Mouse (Mus musculus): ENCODE results near the gene Kpna7. TPM values are rescaled to one million over a fixed set of nuclear protein-coding genes. Genes with fewer than 3 reads are reported as not detected.
A peak's percentile ranks its signal among the peaks of the same experiment; 100 is the strongest.

Kpna7 gene
- polyA plus RNA-seq, 1 experiment: not detected

DNA sequence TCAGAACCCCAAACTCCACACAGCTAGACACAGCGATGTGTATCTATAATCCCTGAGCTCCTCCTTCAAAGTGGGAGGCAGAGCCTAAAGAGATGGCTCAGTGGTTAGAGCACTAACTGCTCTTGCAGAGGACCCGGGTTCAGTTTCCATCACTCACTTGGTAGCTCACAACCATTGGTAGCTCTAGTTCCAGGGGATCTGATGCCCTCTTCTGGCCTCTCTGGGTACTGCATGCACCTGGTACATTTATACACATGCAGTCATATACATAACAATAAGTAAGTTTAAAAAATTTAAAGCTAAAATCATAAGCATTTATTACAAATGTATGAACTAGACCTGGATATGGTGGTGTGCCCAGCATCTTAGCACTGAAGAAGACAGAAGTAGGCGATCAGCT, 100.6 kb downstream of the Kpna7 start:
- Histone ChIP-seq H3K27me3 (ENCODE audit: control insufficient read depth, insufficient read depth, insufficient read length) (no peaks in the 10 kb centered on the region), H3K4me2 (ENCODE audit: low read depth) (no peak overlapping the region), H3K4me3 (no peak overlapping the region), H3ac (ENCODE audit: control insufficient read depth, insufficient read length) (no peak overlapping the region), H3K79me2 (ENCODE audit: control insufficient read depth, insufficient read depth) (no peaks in the 10 kb centered on the region), H3K36me3 (ENCODE audit: control insufficient read depth, insufficient read depth) (no peaks in the 10 kb centered on the region)
- TF ChIP-seq E2F4 (IDR thresholded peaks at IDR 0.05; ENCODE audit: insufficient read depth): no peak
- TF ChIP-seq USF1 (IDR thresholded peaks at IDR 0.05; ENCODE audit: low read depth): no peak
- TF ChIP-seq POLR2A (IDR thresholded peaks at IDR 0.05; ENCODE audit: insufficient read length, low read depth): no peak
- no peak for TF ChIP-seq MYOD1 (IDR thresholded peaks at IDR 0.05; ENCODE audit: control insufficient read depth in 1 of 3, insufficient read length in 2 of 3, low read depth in 2 of 3)
- no peak for TF ChIP-seq TCF12 (IDR thresholded peaks at IDR 0.05; ENCODE audit: insufficient read depth, poor library complexity, severe bottlenecking)
- no peak for TF ChIP-seq TCF3 (IDR thresholded peaks at IDR 0.05; ENCODE audit: insufficient read length, low read depth)
- no peak for TF ChIP-seq REST (IDR thresholded peaks at IDR 0.05; ENCODE audit: insufficient read depth, insufficient read length)
- TF ChIP-seq SRF (IDR thresholded peaks at IDR 0.05; ENCODE audit: control insufficient read depth, insufficient read length, low read depth): no peak
- TF ChIP-seq CEBPB (IDR thresholded peaks at IDR 0.05; ENCODE audit: insufficient read depth, poor library complexity, severe bottlenecking): no peak
- no peak for TF ChIP-seq MAX (IDR thresholded peaks at IDR 0.05; ENCODE audit: low read depth)
- no peak for TF ChIP-seq POLR2AphosphoS2 (IDR thresholded peaks at IDR 0.05; ENCODE audit: insufficient read length, low read depth)
- no peak for TF ChIP-seq MYOG (IDR thresholded peaks at IDR 0.05; ENCODE audit: control insufficient read depth in 1 of 3, insufficient read depth in 1 of 3, insufficient read length in 2 of 3, low read depth in 2 of 3)

DNA sequence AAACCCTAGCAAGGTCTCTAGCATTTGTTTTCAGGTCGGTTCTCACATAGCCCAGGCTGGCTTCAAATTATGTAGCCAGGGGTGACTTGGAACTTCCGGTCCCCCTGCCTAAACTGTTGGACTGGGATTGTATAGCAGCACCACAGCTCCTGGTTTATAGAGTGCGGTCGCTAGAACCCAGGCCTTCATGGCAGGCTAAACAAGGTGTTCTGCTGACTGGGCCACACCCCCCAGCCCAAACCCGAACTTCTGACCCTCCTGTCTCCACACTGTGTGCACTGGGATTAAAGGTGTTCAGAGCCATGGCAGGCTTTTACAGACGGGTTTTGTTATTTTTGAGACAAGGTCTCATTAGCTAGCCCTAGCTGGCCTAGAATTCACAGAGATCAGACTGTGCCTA, 104.7 kb downstream of the Kpna7 start:
- H3K36me3 ChIP-seq (ENCODE audit: control insufficient read depth, insufficient read depth): no peaks in the 10 kb centered on the region
- H3K27me3 ChIP-seq (ENCODE audit: control insufficient read depth, insufficient read depth, insufficient read length): no peaks in the 10 kb centered on the region
- H3K4me3 ChIP-seq: no peak overlapping the region
- TF ChIP-seq CEBPB (IDR thresholded peaks at IDR 0.05; ENCODE audit: insufficient read depth, poor library complexity, severe bottlenecking) (no peak), MAX (IDR thresholded peaks at IDR 0.05; ENCODE audit: low read depth) (no peak), POLR2AphosphoS2 (IDR thresholded peaks at IDR 0.05; ENCODE audit: insufficient read length, low read depth) (no peak), E2F4 (IDR thresholded peaks at IDR 0.05; ENCODE audit: insufficient read depth) (no peak), MYOG (IDR thresholded peaks at IDR 0.05; ENCODE audit: control insufficient read depth in 1 of 3, insufficient read depth in 1 of 3, insufficient read length in 2 of 3, low read depth in 2 of 3) (no peak), TCF12 (IDR thresholded peaks at IDR 0.05; ENCODE audit: insufficient read depth, poor library complexity, severe bottlenecking) (no peak), SRF (IDR thresholded peaks at IDR 0.05; ENCODE audit: control insufficient read depth, insufficient read length, low read depth) (no peak), REST (IDR thresholded peaks at IDR 0.05; ENCODE audit: insufficient read depth, insufficient read length) (no peak), USF1 (IDR thresholded peaks at IDR 0.05; ENCODE audit: low read depth) (no peak), TCF3 (IDR thresholded peaks at IDR 0.05; ENCODE audit: insufficient read length, low read depth) (no peak), MYOD1 (IDR thresholded peaks at IDR 0.05; ENCODE audit: control insufficient read depth in 1 of 3, insufficient read length in 2 of 3, low read depth in 2 of 3) (no peak), POLR2A (IDR thresholded peaks at IDR 0.05; ENCODE audit: insufficient read length, low read depth) (no peak)
- H3ac ChIP-seq (ENCODE audit: control insufficient read depth, insufficient read length): no peak overlapping the region
- no peaks in the 10 kb centered on the region for H3K79me2 ChIP-seq (ENCODE audit: control insufficient read depth, insufficient read depth)
- no peak overlapping the region for H3K4me2 ChIP-seq (ENCODE audit: low read depth)

DNA sequence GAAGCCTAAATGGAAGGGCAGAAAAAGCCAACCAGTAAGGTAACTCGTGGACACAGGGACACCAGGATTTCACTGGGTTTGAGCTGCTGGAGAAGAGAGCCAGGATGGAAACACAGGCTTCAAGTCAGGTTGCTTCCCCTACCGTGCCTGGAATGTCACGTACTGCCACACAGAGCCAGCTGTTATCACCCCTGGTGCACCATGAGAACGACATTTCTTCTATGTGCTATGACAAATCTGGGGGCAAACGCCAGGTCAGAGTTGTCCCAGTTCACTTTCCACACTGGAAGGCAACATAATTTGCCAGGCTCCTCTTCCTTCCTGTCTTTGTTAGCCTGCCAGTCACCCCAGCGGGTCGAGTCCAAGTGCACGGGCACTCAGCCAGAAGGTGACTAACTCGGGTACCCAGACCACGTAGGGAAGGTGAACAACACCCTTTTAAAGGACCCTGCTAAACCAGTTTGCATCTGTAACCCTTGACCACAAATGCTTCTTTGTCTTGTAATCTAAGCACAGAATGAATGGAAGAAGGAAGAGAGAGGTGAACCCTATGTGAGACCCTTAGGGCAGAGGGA, 105.2 kb downstream of the Kpna7 start:
- Histone ChIP-seq H3ac (ENCODE audit: control insufficient read depth, insufficient read length) (no peak overlapping the region), H3K36me3 (ENCODE audit: control insufficient read depth, insufficient read depth) (no peaks in the 10 kb centered on the region), H3K79me2 (ENCODE audit: control insufficient read depth, insufficient read depth) (no peaks in the 10 kb centered on the region), H3K4me3 (no peak overlapping the region), H3K4me2 (ENCODE audit: low read depth) (peak overlapping the region; percentile 0), H3K27me3 (ENCODE audit: control insufficient read depth, insufficient read depth, insufficient read length) (no peaks in the 10 kb centered on the region)
- no peak for TF ChIP-seq TCF3 (IDR thresholded peaks at IDR 0.05; ENCODE audit: insufficient read length, low read depth)
- no peak for TF ChIP-seq MAX (IDR thresholded peaks at IDR 0.05; ENCODE audit: low read depth)
- TF ChIP-seq MYOG (IDR thresholded peaks at IDR 0.05; ENCODE audit: control insufficient read depth in 1 of 3, insufficient read depth in 1 of 3, insufficient read length in 2 of 3, low read depth in 2 of 3): no peak
- TF ChIP-seq REST (IDR thresholded peaks at IDR 0.05; ENCODE audit: insufficient read depth, insufficient read length): no peak
- TF ChIP-seq CEBPB (IDR thresholded peaks at IDR 0.05; ENCODE audit: insufficient read depth, poor library complexity, severe bottlenecking): no peak
- no peak for TF ChIP-seq E2F4 (IDR thresholded peaks at IDR 0.05; ENCODE audit: insufficient read depth)

DNA sequence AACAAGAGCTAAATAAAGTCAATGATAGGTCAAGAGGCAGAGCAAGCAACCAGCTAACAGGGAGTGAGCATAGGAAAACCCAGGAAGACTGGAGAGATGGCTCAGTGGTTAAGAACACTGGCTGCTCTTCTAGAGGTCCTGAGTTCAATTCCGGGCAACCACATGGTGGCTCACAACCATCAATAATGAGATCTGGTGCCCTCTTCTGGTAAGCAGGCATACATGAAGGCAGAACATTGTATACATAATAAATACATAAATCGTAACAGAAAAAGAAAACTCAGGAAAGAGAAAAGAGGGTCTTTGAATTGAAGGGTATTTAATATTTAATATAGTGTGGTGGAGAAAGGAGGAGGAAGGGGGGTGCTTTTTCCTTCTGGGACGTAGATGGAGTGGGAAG, 112.6 kb downstream of the Kpna7 start:
- no peaks in the 10 kb centered on the region for H3K79me2 ChIP-seq (ENCODE audit: control insufficient read depth, insufficient read depth)
- TF ChIP-seq POLR2AphosphoS2 (IDR thresholded peaks at IDR 0.05; ENCODE audit: insufficient read length, low read depth) (no peak), MAX (IDR thresholded peaks at IDR 0.05; ENCODE audit: low read depth) (no peak), SRF (IDR thresholded peaks at IDR 0.05; ENCODE audit: control insufficient read depth, insufficient read length, low read depth) (no peak), CEBPB (IDR thresholded peaks at IDR 0.05; ENCODE audit: insufficient read depth, poor library complexity, severe bottlenecking) (no peak), TCF12 (IDR thresholded peaks at IDR 0.05; ENCODE audit: insufficient read depth, poor library complexity, severe bottlenecking) (no peak), TCF3 (IDR thresholded peaks at IDR 0.05; ENCODE audit: insufficient read length, low read depth) (no peak), MYOD1 (IDR thresholded peaks at IDR 0.05; ENCODE audit: control insufficient read depth in 1 of 3, insufficient read length in 2 of 3, low read depth in 2 of 3) (no peak), E2F4 (IDR thresholded peaks at IDR 0.05; ENCODE audit: insufficient read depth) (no peak), POLR2A (IDR thresholded peaks at IDR 0.05; ENCODE audit: insufficient read length, low read depth) (no peak), REST (IDR thresholded peaks at IDR 0.05; ENCODE audit: insufficient read depth, insufficient read length) (no peak), USF1 (IDR thresholded peaks at IDR 0.05; ENCODE audit: low read depth) (no peak), MYOG (IDR thresholded peaks at IDR 0.05; ENCODE audit: control insufficient read depth in 1 of 3, insufficient read depth in 1 of 3, insufficient read length in 2 of 3, low read depth in 2 of 3) (no peak)
- no peak overlapping the region for H3K4me2 ChIP-seq (ENCODE audit: low read depth)
- H3K36me3 ChIP-seq (ENCODE audit: control insufficient read depth, insufficient read depth): no peaks in the 10 kb centered on the region
- no peaks in the 10 kb centered on the region for H3K27me3 ChIP-seq (ENCODE audit: control insufficient read depth, insufficient read depth, insufficient read length)
- H3ac ChIP-seq (ENCODE audit: control insufficient read depth, insufficient read length): no peak overlapping the region
- H3K4me3 ChIP-seq: no peak overlapping the region
